ENCODE assay signal across 8 mouse cellular contexts in the genomic region with DNA sequence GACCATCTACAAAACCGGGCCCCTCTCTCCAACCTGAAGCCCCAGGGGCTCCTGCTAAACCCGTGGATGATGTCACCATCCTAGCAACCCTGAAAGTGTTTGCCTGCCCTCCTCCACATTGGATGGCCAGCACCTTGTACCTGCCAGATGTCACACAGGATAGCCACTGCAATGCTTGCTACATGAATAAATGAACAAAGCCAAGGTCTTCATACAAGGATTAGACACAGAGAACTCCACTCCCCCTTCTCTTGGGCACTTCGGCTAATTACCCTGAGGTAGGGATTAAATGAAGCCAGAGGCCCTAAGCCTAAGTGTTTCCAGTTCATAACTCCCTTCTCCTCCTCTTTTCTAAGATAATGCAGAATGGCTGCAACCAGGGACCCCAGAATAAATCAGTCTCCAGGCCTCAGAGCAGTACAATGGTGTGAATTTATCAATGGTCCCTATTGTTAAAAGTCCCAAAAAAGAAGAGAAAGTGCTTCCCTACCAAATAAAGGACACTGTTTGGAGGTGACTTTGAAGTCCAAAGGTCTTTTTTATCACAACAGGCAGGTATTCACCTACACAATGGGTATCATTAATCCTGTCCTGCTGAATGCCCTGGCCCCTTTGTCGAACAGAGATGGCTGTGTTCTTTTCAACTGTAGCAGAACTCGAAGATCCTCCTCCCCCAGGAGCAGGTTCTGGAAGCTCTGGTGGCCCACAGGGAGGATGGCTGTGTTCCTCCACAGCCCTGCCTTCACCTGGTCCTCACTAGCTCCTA. TPM values are rescaled to one million over a fixed set of nuclear protein-coding genes. Genes with fewer than 3 reads are reported as not detected.
DNase-seq lines count a peak whose midpoint lies in the region; ATAC-seq and TF ChIP-seq lines count a peak whose summit lies in the region.

No protein-coding gene starts in this region.

- TF ChIP-seq EP300 in liver, postnatal 0 days (IDR thresholded peaks at IDR 0.05; ENCODE audit: low read depth): no peak

- DNase-seq in embryo, embryonic 9.5 days (ENCODE audit: extremely low spot score): peak; percentile 11
- no peak for DNase-seq in embryo, embryonic 10 days (ENCODE audit: low spot score)
- DNase-seq in liver, postnatal 0 days: no peak
- no peak for DNase-seq in cerebellum, adult 9-11 months
- DNase-seq in frontal cortex, postnatal 36 days (ENCODE audit: low spot score in 2 of 2): no peak
- DNase-seq in gastrocnemius, postnatal 4 days (ENCODE audit: low spot score in 2 of 2): no peak

- H3K4me3 ChIP-seq in E14TG2a.4 (replicated peaks; ENCODE audit: low read length): peak overlapping the region; percentile 87
- H3K4me3 ChIP-seq in forebrain, embryonic 16.5 days (replicated peaks; ENCODE audit: low read length): peak overlapping the region; percentile 63
- H3K4me3 ChIP-seq in liver, postnatal 0 days (ENCODE audit: low read depth, low read length): peak overlapping the region; percentile 80; the same call in 1 of the 2 replicates

- TF ChIP-seq CTCF in E14TG2a.4 (conservative IDR thresholded peaks at IDR 0.05; ENCODE audit: low read length): no peak
- no peak for TF ChIP-seq CTCF in liver, postnatal 0 days (IDR thresholded peaks at IDR 0.05; ENCODE audit: low read depth)

- peaks cover 4% of the 10 kb centered on the region; the same call in 1 of the 2 replicates for H3K27me3 ChIP-seq in E14TG2a.4 (ENCODE audit: insufficient read depth, low read length)
- H3K27me3 ChIP-seq in forebrain, embryonic 16.5 days (replicated peaks; ENCODE audit: control insufficient read depth, insufficient read depth, low read length): no peaks in the 10 kb centered on the region
- H3K27me3 ChIP-seq in liver, postnatal 0 days (ENCODE audit: insufficient read depth, low read length): no peaks in the 10 kb centered on the region

- peaks cover 85% of the 10 kb centered on the region for H3K4me1 ChIP-seq in E14TG2a.4 (replicated peaks; ENCODE audit: low read depth, low read length)
- H3K4me1 ChIP-seq in forebrain, embryonic 16.5 days (replicated peaks; ENCODE audit: control insufficient read depth, insufficient read depth, low read length): peaks cover 10% of the 10 kb centered on the region; the same call in 1 of the 2 replicates
- peaks cover 14% of the 10 kb centered on the region for H3K4me1 ChIP-seq in liver, postnatal 0 days (ENCODE audit: insufficient read depth)

- ATAC-seq in forebrain, embryonic 16.5 days: no peak
- no peak for ATAC-seq in liver, postnatal 0 days

- WGBS in forebrain, embryonic 16.5 days: 9% methylated on average over 5 of the region's 5 CpGs
- WGBS in liver, postnatal 0 days (ENCODE audit: insufficient replicate concordance): 42% methylated on average over 5 of the region's 5 CpGs

- peaks cover 28% of the 10 kb centered on the region for H3K36me3 ChIP-seq in E14TG2a.4 (ENCODE audit: insufficient read depth, low read length)
- H3K36me3 ChIP-seq in forebrain, embryonic 16.5 days (ENCODE audit: control insufficient read depth, insufficient read depth): no peaks in the 10 kb centered on the region
- 0 out of 2 replicates have a peak, but pooled peaks cover 3% of the 10 kb centered on the region for H3K36me3 ChIP-seq in liver, postnatal 0 days (replicated peaks; ENCODE audit: insufficient read depth, low read length)

- no peak overlapping the region for H3K9ac ChIP-seq in forebrain, embryonic 16.5 days (replicated peaks; ENCODE audit: low read depth, low read length)
- H3K9ac ChIP-seq in liver, postnatal 0 days (replicated peaks): 0 out of 2 replicates have a peak overlapping the region, but pooled peaks have one; percentile 73

- no peak overlapping the region for H3K27ac ChIP-seq in forebrain, embryonic 16.5 days (ENCODE audit: low read length)
- no peak overlapping the region for H3K27ac ChIP-seq in liver, postnatal 0 days (ENCODE audit: low read depth)

- peak overlapping the region; percentile 80 for H3K4me2 ChIP-seq in forebrain, embryonic 16.5 days (ENCODE audit: low read length)
- H3K4me2 ChIP-seq in liver, postnatal 0 days (ENCODE audit: low read depth, low read length): peak overlapping the region; percentile 97

- H3K9me3 ChIP-seq in E14TG2a.4 (ENCODE audit: low read length): no peaks in the 10 kb centered on the region
- H3K9me3 ChIP-seq in forebrain, embryonic 16.5 days (ENCODE audit: control insufficient read depth, low read length): no peaks in the 10 kb centered on the region
- no peaks in the 10 kb centered on the region for H3K9me3 ChIP-seq in liver, postnatal 0 days (ENCODE audit: low read length)

RNA-seq across cellular contexts. Expression of a gene that starts 1.5 kb away (rescaled TPM):
- polyA plus RNA-seq in forebrain, embryonic 16.5 days (2015; fragmentation: Nextera tagmentation; extraction: Ambion mirVana): 46.7 and 53.9 TPM in 2 replicates
- polyA plus RNA-seq in liver, postnatal 0 days (2015; fragmentation: Nextera tagmentation; extraction: Ambion mirVana): 8.6 and 9.2 TPM in 2 replicates
- 100 to 1,000 TPM in 1 of 2 experiments, 10 to 100 TPM in 1; 90.2 to 104 TPM for total RNA-seq in gastrocnemius, postnatal 4 days (2021)
